Mouse (Mus musculus) C2C12 (cell line): Measurements from ENCODE around the gene Gm10188.

Experiments used
- MAX ChIP-seq: IDR thresholded peaks from one replicate; pipeline ENCODE4 v1.6.1; 2011; ENCODE audit warnings: mild to moderate bottlenecking, control low read depth
- MYOD1 ChIP-seq: IDR thresholded peaks from one replicate; pipeline ENCODE4 v1.6.1; 2011; ENCODE audit warnings: low read depth; ENCODE audit not compliant: control insufficient read depth, insufficient read length

GRCm38 (mm10) chr1:132264577-132264976, 35.0 kb upstream of the Gm10188 start:
- no peak for TF ChIP-seq MAX
- TF ChIP-seq MYOD1, result no peak
